Mouse (Mus musculus) ES-E14 (cell line): ENCODE results near the gene Poldip3. TPM values are rescaled to one million over a fixed set of nuclear protein-coding genes. Genes with fewer than 3 reads are reported as not detected.

ENCODE experiments used
- DNase-seq: peaks from one replicate; pipeline ENCODE4 v3.0.0-alpha.2; 2013; ENCODE audit warnings: low read depth, low spot score
- H3K27ac ChIP-seq: 2 replicates; pipeline ENCODE4 v1.5.1; 2012; ENCODE audit warnings: low read depth, mild to moderate bottlenecking, low read length, moderate library complexity, mixed read lengths; ENCODE audit not compliant: poor library complexity, insufficient read depth, severe bottlenecking
- H3K36me3 ChIP-seq: 2 replicates; pipeline ENCODE4 v1.6.1; 2012; ENCODE audit warnings: mild to moderate bottlenecking, low read length, moderate library complexity, mixed read lengths; ENCODE audit not compliant: control insufficient read depth, poor library complexity, insufficient read depth, severe bottlenecking
- H3K4me1 ChIP-seq, 2 experiments: fragments of 150-350 bp in 1 of 2; sonication (generic) in 1 of 2; 2 replicates each; pipeline ENCODE4 v1.6.1; 2012; ENCODE audit warnings: low read length in 2 of 2, mild to moderate bottlenecking in 1 of 2, mixed read lengths in 1 of 2; ENCODE audit not compliant: control insufficient read depth in 2 of 2, insufficient read depth in 2 of 2, poor library complexity in 1 of 2
- H3K4me3 ChIP-seq, 2 experiments: fragments of 150-350 bp in 1 of 2; sonication (generic) in 1 of 2; 2 replicates each; pipeline ENCODE4 v1.5.1; 2012; ENCODE audit warnings: low read length in 2 of 2, low read depth in 1 of 2, mild to moderate bottlenecking in 1 of 2, mixed read lengths in 1 of 2; ENCODE audit not compliant: insufficient read depth in 1 of 2, poor library complexity in 1 of 2, severe bottlenecking in 1 of 2
- H3K9ac ChIP-seq: 2 replicates; pipeline ENCODE4 v1.6.1; 2012; ENCODE audit warnings: low read depth, mild to moderate bottlenecking, low read length, mixed read lengths; ENCODE audit not compliant: poor library complexity, insufficient read depth, severe bottlenecking
- H3K9me3 ChIP-seq: fragments of 150-350 bp; sonication (generic); 2 replicates; pipeline ENCODE4 v1.6.1; 2012; ENCODE audit warnings: low read depth, mild to moderate bottlenecking, low read length; ENCODE audit not compliant: control insufficient read depth, insufficient read depth
- CHD2 ChIP-seq: IDR thresholded peaks from 2 replicates; pipeline ENCODE4 v1.6.1; 2014; ENCODE audit warnings: mild to moderate bottlenecking, low read depth, low read length, inconsistent platforms
- HCFC1 ChIP-seq: IDR thresholded peaks from 2 replicates; pipeline ENCODE4 v1.6.1; 2012; ENCODE audit warnings: low read length, inconsistent platforms, borderline replicate concordance; ENCODE audit not compliant: insufficient read depth
- MAFK ChIP-seq: IDR thresholded peaks from 2 replicates; pipeline ENCODE4 v1.6.1; 2014; ENCODE audit warnings: mild to moderate bottlenecking, low read depth, low read length, inconsistent platforms; ENCODE audit not compliant: insufficient read depth
- ZC3H11A ChIP-seq: IDR thresholded peaks from 2 replicates; pipeline ENCODE4 v1.6.1; 2012; ENCODE audit warnings: low read depth, mild to moderate bottlenecking, inconsistent platforms, low read length, borderline replicate concordance
- ZNF384 ChIP-seq: IDR thresholded peaks from 2 replicates; pipeline ENCODE4 v1.6.1; 2012; ENCODE audit warnings: low read depth, low read length, inconsistent platforms
- in situ Hi-C, 2 experiments: fragments of 600-800 bp; cut with MboI; formaldehyde crosslinking; loops; one replicate each; pipeline ENCODE4 v1.15.1; 2025; ENCODE audit warnings: low sequenced_read_pairs in 2 of 2, inconsistent platforms in 1 of 2; ENCODE audit not compliant: unreplicated experiment in 2 of 2
- total RNA-seq: library from RNA; depleted of rRNA; stranded (reverse); fragments of 300-350 nt; gene quantifications from 2 replicates; pipeline ENCODE4 v1.2.3, GENCODE M21; 2012; rRNA removed

The Poldip3 gene
- total RNA-seq, 1 experiment, result 165 TPM

DNA sequence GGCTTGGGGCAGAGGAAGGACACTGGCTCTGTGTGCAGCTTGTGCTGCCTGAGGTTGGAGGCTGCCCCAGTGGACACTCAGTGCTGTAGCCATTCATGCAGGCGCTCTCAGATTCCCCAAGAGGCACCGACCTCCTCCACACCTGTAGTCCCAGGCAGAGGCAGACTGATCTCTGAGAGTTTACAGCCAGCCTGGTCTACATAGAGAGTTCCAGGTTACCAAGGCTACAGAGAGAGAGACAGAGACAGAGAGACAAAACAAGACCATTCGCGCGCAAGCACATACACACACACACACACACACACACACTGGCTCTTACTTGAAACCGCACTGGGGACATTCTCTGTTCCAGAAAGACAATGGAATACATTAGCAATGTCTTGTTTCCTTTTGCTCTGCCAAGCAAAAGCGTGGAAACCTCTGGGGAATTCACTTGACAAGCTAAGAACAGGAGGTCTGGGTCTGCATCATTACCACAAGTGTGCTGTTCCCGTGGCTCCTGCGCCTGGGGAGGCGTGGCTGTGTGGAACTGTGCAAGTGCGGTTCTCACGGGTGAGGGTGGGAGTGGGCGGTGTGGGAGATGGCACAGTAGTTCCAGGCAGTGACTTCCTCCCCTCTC is 65.1 kb downstream of the Poldip3 start:
- in situ Hi-C loops, result no loop called here
- H3K9me3 ChIP-seq, result no peaks in the 10 kb centered on the region
- no peak overlapping the region for H3K9ac ChIP-seq
- TF ChIP-seq MAFK, result no peak
- TF ChIP-seq HCFC1, result no peak
- no peak for TF ChIP-seq ZNF384
- TF ChIP-seq ZC3H11A, result no peak
- no peak for TF ChIP-seq CHD2
- no peak overlapping the region; the same call in 1 of the 2 replicates for H3K27ac ChIP-seq
- no peaks in the 10 kb centered on the region for H3K36me3 ChIP-seq
- no peak for DNase-seq
- no peak overlapping the region for H3K4me3 ChIP-seq
- peaks cover 1 to 10% of the 10 kb centered on the region in 2 experiments; a peak in 2 of 4 replicates for H3K4me1 ChIP-seq

DNA sequence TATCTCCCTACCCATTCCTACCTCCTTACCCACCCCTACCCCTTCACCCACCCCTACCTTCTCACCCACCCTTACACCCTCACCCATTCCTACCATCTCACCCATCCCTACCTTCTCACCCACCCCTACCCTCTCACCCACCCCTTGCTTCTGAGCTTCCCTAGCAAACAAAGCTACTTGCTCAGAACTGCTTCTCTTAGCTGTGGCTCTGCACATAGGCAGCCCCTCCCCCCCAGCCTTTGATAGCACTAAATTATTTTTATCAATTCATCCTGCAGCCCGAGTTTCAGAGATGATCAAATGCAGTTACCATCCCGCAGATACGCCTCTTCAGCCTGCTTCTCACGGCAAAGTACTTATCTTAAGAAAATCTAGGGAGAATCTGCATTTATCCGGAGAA is 65.7 kb downstream of the Poldip3 start:
- in situ Hi-C loops, result no loop called here

More for the DNA sequence above, 65.7 kb downstream of the Poldip3 start:
- Histone ChIP-seq H3K9ac (no peak overlapping the region), H3K36me3 (no peaks in the 10 kb centered on the region), H3K27ac (no peak overlapping the region), H3K4me3 (no peak overlapping the region), H3K4me1 (peaks cover 1 to 6% of the 10 kb centered on the region in 2 experiments; a peak in 1 of 4 replicates), H3K9me3 (no peaks in the 10 kb centered on the region)
- no peak for DNase-seq
- no peak for TF ChIP-seq CHD2
- TF ChIP-seq MAFK, result no peak
- TF ChIP-seq ZNF384, result no peak
- no peak for TF ChIP-seq ZC3H11A

Other genes starting within 250 kb of the Poldip3 start
- gene Tcf20, start 161.5 kb downstream of the Poldip3 start, total RNA-seq, result 128 and 143 TPM in 2 replicates
- 1.7 and 2.1 TPM in 2 replicates for gene Nfam1, start 116.1 kb downstream of the Poldip3 start, total RNA-seq
- gene Serhl, start 59.9 kb downstream of the Poldip3 start, total RNA-seq, result 16.3 and 16.4 TPM in 2 replicates
- 103 and 114 TPM in 2 replicates for gene Rrp7a, start 26.6 kb downstream of the Poldip3 start, total RNA-seq
- 81.5 and 94.2 TPM in 2 replicates for gene Cyb5r3, start 23.2 kb upstream of the Poldip3 start, total RNA-seq
- gene A4galt, start 102.4 kb upstream of the Poldip3 start, total RNA-seq, result 22.7 and 30.9 TPM in 2 replicates
- 10.8 and 13.5 TPM in 2 replicates for gene Arfgap3, start 200.9 kb upstream of the Poldip3 start, total RNA-seq